Mouse (Mus musculus) adrenal gland, adult 2 months (tissue): ENCODE data around the gene Gm28230. TPM values are rescaled to one million over a fixed set of nuclear protein-coding genes. Genes with fewer than 3 reads are reported as not detected.

Experiments used
- DNase-seq: peaks from one replicate; pipeline ENCODE4 v3.0.0; 2021
- polyA plus RNA-seq: library from polyadenylated mRNA; depleted of rRNA; stranded (reverse); fragments of >200 nt; gene quantifications from 2 replicates; pipeline ENCODE4 v1.2.3, GENCODE M21; 2012
- total RNA-seq, 2 experiments: library from RNA; stranded (reverse); gene quantifications; 2 replicates each; pipeline ENCODE4 v1.2.3; 2021

The Gm28230 gene
- total and polyA plus RNA-seq, 3 experiments: 1.3 to 2.5 (median 1.3) TPM

- DNase-seq: no peak
Measured at GRCm38 (mm10) chr2:74739476-74739800, 12.9 kb downstream of the Gm28230 start.

GRCm38 (mm10) chr2:74739869-74740268, 13.3 kb downstream of the Gm28230 start:
- no peak for DNase-seq

GRCm38 (mm10) chr2:74740311-74741091, 14.0 kb downstream of the Gm28230 start:
- peak; percentile 53 for DNase-seq

- DNase-seq: no peak
Measured at GRCm38 (mm10) chr2:74741252-74741978, 14.9 kb downstream of the Gm28230 start.

GRCm38 (mm10) chr2:74741979-74742277, 15.4 kb downstream of the Gm28230 start:
- DNase-seq: no peak

GRCm38 (mm10) chr2:74745540-74746297, 19.2 kb downstream of the Gm28230 start:
- no peak for DNase-seq

GRCm38 (mm10) chr2:74746298-74746921, 19.9 kb downstream of the Gm28230 start:
- no peak for DNase-seq

- DNase-seq: peak; percentile 55
Measured at GRCm38 (mm10) chr2:74747006-74747405, 20.5 kb downstream of the Gm28230 start.

- DNase-seq: no peak
Measured at GRCm38 (mm10) chr2:74747661-74748141, 21.2 kb downstream of the Gm28230 start.

GRCm38 (mm10) chr2:74748436-74748995, 22.0 kb downstream of the Gm28230 start:
- no peak for DNase-seq

GRCm38 (mm10) chr2:74749337-74750121, 23.0 kb downstream of the Gm28230 start:
- DNase-seq: peak; percentile 57

- DNase-seq: no peak
Measured at GRCm38 (mm10) chr2:74750731-74751250, 24.3 kb downstream of the Gm28230 start.

- no peak for DNase-seq
Measured at GRCm38 (mm10) chr2:74751861-74752260, 25.3 kb downstream of the Gm28230 start.

- DNase-seq: no peak
Measured at GRCm38 (mm10) chr2:74752431-74753174, 26.1 kb downstream of the Gm28230 start.

GRCm38 (mm10) chr2:74753175-74753523, 26.6 kb downstream of the Gm28230 start:
- DNase-seq: no peak

GRCm38 (mm10) chr2:74753711-74754110, 27.2 kb downstream of the Gm28230 start:
- no peak for DNase-seq

GRCm38 (mm10) chr2:74760146-74760545, 33.6 kb downstream of the Gm28230 start:
- DNase-seq: no peak

- no peak for DNase-seq
Measured at GRCm38 (mm10) chr2:74761941-74762340, 35.4 kb downstream of the Gm28230 start.

- peak; percentile 82 for DNase-seq
Measured at GRCm38 (mm10) chr2:74762522-74763244, 36.2 kb downstream of the Gm28230 start, which contains the start of gene Hoxd1. Hoxd1 (plus strand) TSS chr2:74762980.
